Mouse (Mus musculus) frontal cortex, postnatal 36 days (tissue): ENCODE data around the gene Srrm1.
"Not testable (repeated sequence)": the region's sequence is repeated elsewhere in the genome, so short reads cannot be mapped to it uniquely, and the experiment has no call there.

Experiments used
- DNase-seq, 2 experiments: peaks; one replicate each; pipeline ENCODE4 v3.0.0; 2022; ENCODE audit warnings: low spot score in 2 of 2

The Srrm1 gene

DNA sequence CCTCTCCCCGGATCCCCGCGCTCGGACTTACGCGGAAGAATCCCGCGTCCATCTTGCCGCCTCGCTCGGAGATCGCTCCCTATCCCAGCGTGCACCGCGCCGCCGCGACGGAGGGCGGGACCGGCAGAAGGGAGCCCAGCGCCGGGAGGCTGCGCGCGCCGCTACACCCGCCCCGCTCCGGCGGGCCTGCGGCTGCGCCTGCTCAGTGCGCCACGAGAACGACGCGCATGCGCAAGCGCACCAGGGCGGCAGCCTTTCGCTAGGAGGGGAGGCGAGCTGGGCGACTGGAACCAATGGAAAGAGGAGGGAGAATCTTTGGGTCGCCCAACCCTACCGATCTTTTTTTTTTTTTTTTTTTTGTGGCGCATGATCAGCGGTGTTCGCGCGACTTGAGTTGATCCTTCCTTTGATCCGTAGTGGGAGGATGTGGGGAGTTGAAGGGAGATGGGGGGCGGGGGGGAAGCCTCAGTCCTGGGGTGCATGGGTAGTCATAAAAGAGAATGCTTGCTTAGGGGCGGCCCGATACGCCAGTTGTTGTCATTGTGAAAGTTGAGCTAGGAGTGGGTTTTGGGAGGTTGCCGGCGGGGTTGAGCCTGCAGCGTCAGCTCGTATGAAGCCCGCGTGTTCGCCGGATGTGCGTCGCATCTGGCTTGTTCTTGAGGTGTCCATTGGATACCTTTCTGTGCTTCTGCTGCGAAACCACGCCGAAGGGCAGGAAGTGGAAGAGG is at the start of gene Srrm1:
TSS of gene Srrm1 (minus strand) at position 256 of the 728 bp plus-strand sequence.
- peak; percentile 98 for DNase-seq

DNA sequence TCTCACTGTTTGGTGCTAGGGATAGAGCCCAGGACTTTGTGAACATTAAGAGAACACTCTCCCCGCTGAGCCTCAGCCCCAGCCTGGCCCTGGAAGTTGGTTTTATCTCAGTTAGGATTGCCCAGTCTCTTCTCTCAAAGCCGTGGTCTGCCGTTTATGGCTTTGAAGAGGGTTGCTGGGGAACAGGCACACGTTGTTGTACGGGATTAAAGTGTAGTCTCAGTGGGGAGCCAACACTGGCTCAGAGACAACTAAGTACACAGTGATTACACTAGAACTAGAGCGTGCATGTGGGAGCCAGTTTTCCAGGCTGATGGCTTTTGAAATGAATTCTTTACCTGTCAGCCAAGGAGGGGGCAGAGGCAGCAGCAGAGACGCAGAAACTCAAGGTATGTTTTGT is 48.8 kb upstream of the Srrm1 start:
- DNase-seq = no peak

GRCm38 (mm10) chr4:135397991-135398390 is 44.9 kb upstream of the Srrm1 start, which contains the start of gene Ncmap:
Ncmap (minus strand) TSS chr4:135398227.
- no peak for DNase-seq

DNA sequence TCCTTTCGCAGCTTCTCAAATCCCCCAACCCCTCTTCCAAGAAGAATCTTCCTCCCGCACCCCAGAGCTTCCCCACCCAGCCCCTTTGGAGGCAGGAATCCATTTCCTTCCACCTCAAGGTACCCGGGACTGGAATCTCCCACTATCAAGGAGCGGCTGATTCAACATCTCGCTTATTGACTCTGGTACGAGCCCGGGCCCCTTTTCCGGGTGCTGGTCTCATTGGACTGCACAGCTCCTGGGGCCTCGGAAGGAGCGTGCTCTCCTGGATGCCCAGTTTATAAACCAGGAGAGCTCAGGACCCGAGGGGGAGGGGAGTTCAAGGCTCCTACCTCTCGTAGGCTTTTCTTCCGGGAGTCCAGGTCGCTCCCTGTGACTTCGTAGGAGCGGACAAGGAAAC is 44.4 kb upstream of the Srrm1 start:
- DNase-seq = no peak

DNA sequence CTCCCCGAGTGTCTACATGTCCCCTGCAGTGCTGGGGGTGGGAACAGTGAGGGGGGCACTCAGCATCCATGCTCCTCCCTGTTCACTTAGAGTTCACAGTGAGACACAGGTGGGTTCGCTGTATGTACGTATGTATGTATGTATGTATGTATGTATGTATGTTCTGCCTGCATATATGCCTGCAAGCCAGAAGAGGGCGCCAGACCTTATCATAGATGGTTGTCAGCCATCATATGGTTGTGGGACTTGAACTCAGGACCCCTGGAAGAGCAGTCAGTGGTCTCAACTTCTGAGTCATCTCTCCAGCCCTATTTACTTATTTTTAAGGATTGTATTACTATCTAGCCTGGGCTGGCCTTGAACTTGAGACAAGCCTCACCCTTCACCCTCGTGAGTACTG is 43.2 kb upstream of the Srrm1 start:
- DNase-seq = no peak

DNA sequence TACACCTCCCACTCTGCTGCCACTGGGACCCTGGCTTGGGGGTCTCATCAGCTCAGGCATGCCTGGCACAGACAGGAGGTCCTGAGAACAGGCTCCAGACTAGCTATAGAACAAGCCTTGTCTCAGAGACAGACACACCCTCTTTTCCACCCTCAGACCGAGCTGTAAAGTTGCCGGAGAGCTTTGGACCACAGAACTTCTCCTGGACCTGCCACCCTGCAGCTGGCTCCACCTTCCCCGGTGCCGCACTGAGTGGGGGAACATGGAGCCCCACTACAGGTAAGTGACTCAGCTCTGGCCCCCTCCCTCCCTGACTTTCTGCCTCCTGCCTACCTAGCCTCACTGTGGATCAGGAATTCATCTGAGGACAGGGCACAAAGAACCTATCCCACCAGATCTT is 42.3 kb upstream of the Srrm1 start:
- DNase-seq = no peak

DNA sequence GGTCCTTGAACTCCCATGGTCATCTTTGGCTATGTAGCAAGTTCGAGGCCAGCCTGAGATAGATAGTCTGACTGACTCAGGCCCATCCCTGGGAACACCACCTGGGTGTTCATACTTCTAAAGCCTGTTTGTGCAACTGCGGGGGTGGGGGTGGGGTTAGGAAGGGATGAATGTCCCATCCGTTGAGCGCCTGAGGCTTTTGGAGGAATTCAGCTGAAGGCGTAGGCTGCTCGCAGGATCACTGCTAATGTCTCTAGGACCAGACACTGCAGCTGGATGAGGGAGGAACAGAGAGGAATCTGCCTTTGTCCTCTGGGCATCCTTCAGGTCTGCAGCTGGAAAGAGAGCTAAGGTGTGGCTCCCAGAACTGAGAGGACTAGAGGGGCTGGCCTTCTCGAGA is 41.5 kb upstream of the Srrm1 start:
- DNase-seq = no peak

GRCm38 (mm10) chr4:135393381-135393780 is 40.3 kb upstream of the Srrm1 start:
- DNase-seq = no peak

GRCm38 (mm10) chr4:135392801-135393200 is 39.7 kb upstream of the Srrm1 start:
- no peak for DNase-seq

GRCm38 (mm10) chr4:135391014-135391413 is 37.9 kb upstream of the Srrm1 start:
- no peak for DNase-seq

GRCm38 (mm10) chr4:135385614-135386013 is 32.5 kb upstream of the Srrm1 start:
- DNase-seq = no peak

- peak; percentile 52 to 68 for DNase-seq
Observed at GRCm38 (mm10) chr4:135382316-135382715, 29.2 kb upstream of the Srrm1 start.

- DNase-seq = no peak
Observed at GRCm38 (mm10) chr4:135381355-135381754, 28.2 kb upstream of the Srrm1 start.

GRCm38 (mm10) chr4:135377241-135377640 is 24.1 kb upstream of the Srrm1 start:
- DNase-seq = no peak

- DNase-seq = no peak
Observed at GRCm38 (mm10) chr4:135375444-135375843, 22.3 kb upstream of the Srrm1 start.

GRCm38 (mm10) chr4:135373299-135373698 is 20.2 kb upstream of the Srrm1 start:
- no peak for DNase-seq

DNA sequence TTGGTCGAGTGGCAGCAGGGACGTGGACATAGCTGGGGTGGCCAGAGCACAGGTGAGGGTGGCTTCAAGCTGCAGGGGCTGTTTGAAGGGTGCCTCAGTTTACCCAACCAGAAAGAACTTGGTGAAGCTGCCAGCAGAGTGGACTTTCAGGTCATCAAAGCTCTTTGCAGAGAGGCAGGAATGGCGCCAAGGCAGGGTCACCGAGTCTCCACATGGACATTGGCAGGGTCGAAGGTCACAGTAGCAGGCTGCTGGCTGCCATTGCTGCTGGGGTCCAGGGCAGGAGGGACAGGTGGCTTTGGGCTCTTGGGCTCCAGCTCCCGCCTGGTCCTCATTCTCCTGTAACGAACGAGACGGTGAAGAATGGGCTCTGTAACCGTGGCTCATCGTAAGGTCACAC is 17.3 kb upstream of the Srrm1 start:
- no peak for DNase-seq

DNA sequence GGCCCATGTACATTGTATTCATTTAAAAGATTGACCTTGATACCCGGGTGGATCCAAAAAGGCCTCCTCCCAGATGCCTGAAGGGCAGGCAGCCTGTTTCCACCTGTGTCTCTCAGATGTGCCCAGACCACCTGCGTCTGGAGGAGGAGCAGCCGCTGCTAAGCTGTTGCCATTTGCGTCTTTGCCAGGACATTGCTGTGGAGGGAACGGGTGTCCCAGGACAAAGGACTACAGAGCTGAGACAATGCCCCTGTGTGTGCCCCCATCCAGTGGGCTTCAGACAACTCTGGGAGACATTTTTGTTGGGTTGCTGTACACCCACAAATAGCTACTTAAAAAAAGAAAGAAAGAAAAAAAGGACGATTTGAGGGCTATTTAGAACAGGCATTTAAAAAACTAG is 9.7 kb upstream of the Srrm1 start:
- peak in 1 of 2 experiments; percentile 14 for DNase-seq

- DNase-seq = no peak
Observed at GRCm38 (mm10) chr4:135361722-135362121, 8.6 kb upstream of the Srrm1 start.

DNA sequence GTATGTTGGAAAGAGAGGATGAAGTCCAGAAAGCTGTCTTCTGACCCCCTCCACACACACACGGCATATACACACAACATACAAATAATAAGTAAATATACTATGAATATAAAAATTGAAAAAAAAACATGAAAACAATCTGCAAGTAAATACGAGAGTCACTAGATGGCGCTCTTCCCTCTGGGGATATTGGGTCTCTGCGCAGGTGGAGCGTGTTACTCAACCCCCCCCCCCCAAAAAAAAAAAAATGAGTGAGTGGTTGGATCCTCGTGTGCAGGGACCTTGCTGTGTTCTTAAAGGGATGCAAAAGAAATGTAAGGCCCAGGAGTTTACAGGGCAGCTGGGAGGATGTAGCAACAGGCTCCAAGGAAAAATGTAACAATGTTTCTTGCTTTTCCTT is 5.6 kb upstream of the Srrm1 start:
- peak in 1 of 2 experiments; percentile 8 for DNase-seq

DNA sequence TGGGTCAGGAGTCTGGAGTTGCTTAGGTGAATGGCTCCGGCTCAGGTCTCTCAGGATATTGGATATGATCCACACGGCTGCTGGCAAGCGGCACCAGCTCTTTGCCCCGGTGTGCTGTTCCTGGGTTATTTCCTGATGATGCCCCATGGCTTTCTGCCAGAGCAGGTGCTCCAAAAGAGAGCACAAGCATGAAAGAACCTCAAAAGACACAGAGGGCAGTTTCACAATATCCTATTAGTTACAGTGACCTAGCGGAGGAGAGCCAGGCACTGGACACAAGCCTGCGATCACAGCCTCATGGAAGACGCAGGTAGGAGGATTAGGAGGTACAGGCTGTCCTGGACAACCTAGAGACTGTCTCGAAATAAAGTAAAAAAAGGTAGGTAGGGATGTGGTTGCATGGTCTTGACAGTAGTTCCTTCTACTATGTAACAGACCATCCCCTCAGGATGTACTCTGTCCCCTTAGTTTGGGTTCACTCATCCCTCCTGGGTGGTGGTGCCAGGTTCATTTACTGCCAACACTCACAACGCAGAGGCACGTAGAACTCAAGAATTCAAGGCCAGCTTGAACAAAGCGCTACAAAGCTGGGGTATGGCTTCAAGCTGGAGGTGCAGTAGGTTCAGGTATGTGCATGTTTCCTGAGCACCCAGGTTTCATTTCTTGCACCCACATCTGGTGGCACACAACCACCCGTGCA is 4.2 kb upstream of the Srrm1 start:
- no peak for DNase-seq

DNA sequence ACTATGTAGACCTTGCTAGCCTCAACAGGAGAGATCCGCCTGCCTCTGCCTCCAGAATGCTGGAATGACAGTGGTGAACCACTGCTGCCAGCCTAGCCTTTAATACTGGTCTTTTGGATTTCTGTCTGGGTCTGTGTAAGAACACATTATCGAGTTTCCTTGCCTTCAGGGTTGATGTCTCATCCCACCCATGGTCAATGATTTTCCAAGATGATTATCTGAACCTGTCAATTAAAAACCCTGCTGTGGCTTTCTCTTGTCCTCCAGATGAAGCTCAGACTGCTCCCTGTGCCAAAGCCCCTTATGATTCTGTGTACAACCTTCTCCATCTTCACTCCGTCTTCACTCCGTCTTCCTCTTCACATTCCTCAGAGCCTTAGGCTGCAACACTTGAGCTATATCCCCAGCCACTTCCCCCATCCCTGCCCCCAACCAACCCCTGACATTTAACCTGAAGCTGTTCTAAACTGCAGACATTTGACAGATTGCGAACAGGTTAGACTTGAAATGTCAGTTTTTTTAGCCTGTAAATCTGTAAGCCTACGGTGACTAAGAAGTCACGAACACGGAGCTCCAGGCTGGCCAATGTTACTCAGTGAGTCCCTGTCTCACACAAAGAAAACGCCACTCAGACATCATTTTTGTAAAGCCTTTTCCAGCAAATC is 2.9 kb upstream of the Srrm1 start:
- no peak for DNase-seq

DNA sequence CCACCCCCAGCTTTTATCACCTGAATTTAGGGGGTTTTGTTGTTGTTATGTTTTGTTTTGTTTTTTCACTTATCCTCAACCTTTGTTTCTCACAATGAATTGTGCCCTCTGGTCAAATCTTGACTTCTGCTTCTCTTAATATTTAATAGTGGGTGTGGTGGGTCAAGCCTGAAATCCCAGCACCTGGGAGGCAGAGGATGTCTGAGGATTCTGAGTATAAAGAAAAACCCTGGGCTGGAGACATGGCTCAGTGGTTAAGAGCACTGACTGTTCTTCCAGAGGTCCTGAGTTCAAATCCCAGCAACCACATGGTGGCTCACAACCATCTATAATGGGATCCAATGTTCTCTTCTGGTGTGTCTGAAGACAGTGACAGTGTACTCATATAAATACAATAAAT is 1.6 kb upstream of the Srrm1 start:
- not testable (repeated sequence) for DNase-seq
